In genomic region chr10:7622378-7622777, GRCm38 (mm10) we compare ENCODE assay signal across 26 mouse cellular contexts. TPM values are rescaled to one million over a fixed set of nuclear protein-coding genes. Genes with fewer than 3 reads are reported as not detected.
DNase-seq lines count a peak whose midpoint lies in the region; ATAC-seq lines count a peak whose summit lies in the region.
"Had no signal": no experiment of that assay in that cellular context is flagged by ENCODE, and none has a peak within 500 bp of the region (broad histone marks: within the 10 kb centered on the region; RNA-seq: fewer than 3 reads in every experiment).

No protein-coding gene starts in this region.

- H3K36me3 ChIP-seq in heart, embryonic 10.5 days: no peaks in the 10 kb centered on the region
- H3K36me3 ChIP-seq in heart, embryonic 16.5 days (ENCODE audit: control insufficient read depth, insufficient read depth): no peaks in the 10 kb centered on the region
- no peaks in the 10 kb centered on the region for H3K36me3 ChIP-seq in liver, embryonic 12.5 days
- H3K36me3 ChIP-seq: embryonic facial prominence, embryonic 15.5 days; intestine, embryonic 15.5 days; limb, embryonic 12.5 days had no signal

- H3K4me1 ChIP-seq in heart, embryonic 10.5 days: peaks cover 37% of the 10 kb centered on the region
- peaks cover 18% of the 10 kb centered on the region for H3K4me1 ChIP-seq in heart, embryonic 16.5 days (ENCODE audit: control insufficient read depth, insufficient read depth, low read length)
- H3K4me1 ChIP-seq in liver, embryonic 12.5 days: no peaks in the 10 kb centered on the region; the same call in 1 of the 2 replicates
- H3K4me1 ChIP-seq: embryonic facial prominence, embryonic 15.5 days; intestine, embryonic 15.5 days; limb, embryonic 12.5 days; neural tube, embryonic 15.5 days had no signal

- H3K4me2 ChIP-seq in heart, embryonic 16.5 days (ENCODE audit: low read depth, low read length): peak overlapping the region; percentile 39
- no peak overlapping the region for H3K4me2 ChIP-seq in liver, embryonic 12.5 days
- H3K4me2 ChIP-seq: embryonic facial prominence, embryonic 15.5 days; intestine, embryonic 15.5 days; limb, embryonic 12.5 days; liver, embryonic 11.5 days; midbrain, embryonic 11.5 days; neural tube, embryonic 15.5 days had no signal

- no peaks in the 10 kb centered on the region for H3K9me3 ChIP-seq in heart, embryonic 10.5 days
- no peaks in the 10 kb centered on the region for H3K9me3 ChIP-seq in heart, embryonic 16.5 days (replicated peaks; ENCODE audit: control insufficient read depth, low read length)
- H3K9me3 ChIP-seq in liver, embryonic 12.5 days (replicated peaks): no peaks in the 10 kb centered on the region
- H3K9me3 ChIP-seq: embryonic facial prominence, embryonic 15.5 days; hindbrain, embryonic 10.5 days; intestine, embryonic 15.5 days; limb, embryonic 12.5 days; neural tube, embryonic 15.5 days had no signal

- ATAC-seq in heart, embryonic 16.5 days (replicated peaks; ENCODE audit: extremely low read depth, insufficient read depth, low FRiP score): peak; percentile 79
- no peak for ATAC-seq in liver, embryonic 12.5 days
- ATAC-seq: forebrain, embryonic 14.5 days; hindbrain, embryonic 16.5 days; intestine, embryonic 15.5 days had no signal

- peak; percentile 26 for DNase-seq in gastrocnemius, postnatal 25 days
- DNase-seq in gastrocnemius, postnatal 4 days (ENCODE audit: low spot score in 2 of 2): no peak
- peak; percentile 50 for DNase-seq in brain, adult 2 months (ENCODE audit: low read depth, low spot score)
- peak; percentile 76 for DNase-seq in heart, embryonic 10.5 days (ENCODE audit: low spot score)
- no peak for DNase-seq in right cerebral cortex, adult 18-20 months
- DNase-seq in right cerebral cortex, postnatal 4 days: no peak
- DNase-seq: adrenal gland, postnatal 14 days; cerebellum, adult 9-11 months; kidney, adult 9 months; kidney, postnatal 25 days; lung, adult 2 months; lung, postnatal 14 days; spleen, adult 18-20 months; thymus, postnatal 14 days had no signal

- no peak overlapping the region for H3K9ac ChIP-seq in heart, embryonic 16.5 days (ENCODE audit: low read length)
- no peak overlapping the region for H3K9ac ChIP-seq in liver, embryonic 12.5 days
- H3K9ac ChIP-seq: embryonic facial prominence, embryonic 15.5 days; intestine, embryonic 15.5 days; limb, embryonic 12.5 days; neural tube, embryonic 15.5 days had no signal

- 54% methylated on average over 3 of the region's 3 CpGs for WGBS in heart, embryonic 10.5 days
- WGBS in heart, embryonic 16.5 days: 52% methylated on average over 3 of the region's 3 CpGs
- 82% methylated on average over 3 of the region's 3 CpGs for WGBS in liver, embryonic 12.5 days (ENCODE audit: insufficient replicate concordance)

- H3K27me3 ChIP-seq in heart, embryonic 10.5 days (ENCODE audit: insufficient read depth, poor library complexity, severe bottlenecking): no peaks in the 10 kb centered on the region
- H3K27me3 ChIP-seq in heart, embryonic 16.5 days (ENCODE audit: control insufficient read depth, insufficient read depth, low read length): no peaks in the 10 kb centered on the region
- no peaks in the 10 kb centered on the region for H3K27me3 ChIP-seq in liver, embryonic 12.5 days (replicated peaks)
- H3K27me3 ChIP-seq: embryonic facial prominence, embryonic 15.5 days; intestine, embryonic 15.5 days; limb, embryonic 12.5 days; neural tube, embryonic 15.5 days had no signal

- no peak overlapping the region for H3K4me3 ChIP-seq in heart, embryonic 10.5 days
- H3K4me3 ChIP-seq in heart, embryonic 16.5 days (ENCODE audit: low read length): no peak overlapping the region
- no peak overlapping the region for H3K4me3 ChIP-seq in liver, embryonic 12.5 days
- H3K4me3 ChIP-seq: embryonic facial prominence, embryonic 15.5 days; hindbrain, embryonic 10.5 days; intestine, embryonic 15.5 days; layer of hippocampus, adult 2 months; limb, embryonic 12.5 days; neural tube, embryonic 15.5 days had no signal

- peak overlapping the region; percentile 72; the same call in 1 of the 2 replicates for H3K27ac ChIP-seq in heart, embryonic 10.5 days
- peak overlapping the region; percentile 54 for H3K27ac ChIP-seq in heart, embryonic 16.5 days (ENCODE audit: low read length)
- H3K27ac ChIP-seq in liver, embryonic 12.5 days: no peak overlapping the region
- H3K27ac ChIP-seq: embryonic facial prominence, embryonic 15.5 days; hindbrain, embryonic 10.5 days; intestine, embryonic 15.5 days; layer of hippocampus, adult 2 months; limb, embryonic 12.5 days; neural tube, embryonic 15.5 days had no signal

RNA-seq across cellular contexts. Expression of gene Lrp11, which starts 32.8 kb away (rescaled TPM):
- total RNA-seq in gastrocnemius, postnatal 25 days (2021): 1 to 10 TPM; 2.2 to 2.6 TPM
- 1 to 10 TPM; 1.8 to 2.6 TPM for total RNA-seq in gastrocnemius, postnatal 4 days (2021)
- polyA plus RNA-seq in heart, embryonic 10.5 days (2016; fragmentation: Nextera tagmentation; extraction: Ambion mirVana): 3.5 and 3.7 TPM in 2 replicates
- polyA plus RNA-seq in heart, embryonic 16.5 days (2015; fragmentation: Nextera tagmentation; extraction: Ambion mirVana): 0.84 and 1.3 TPM in 2 replicates
- 1.6 and 1.8 TPM in 2 replicates for polyA plus RNA-seq in liver, embryonic 12.5 days (2016; fragmentation: Nextera tagmentation; extraction: Ambion mirVana)

RNA-seq across cellular contexts. Expression of gene Nup43, which starts 44.9 kb away (rescaled TPM):
- total RNA-seq in gastrocnemius, postnatal 25 days (2021): 1 to 10 TPM; 4.9 to 5.1 TPM
- total RNA-seq in gastrocnemius, postnatal 4 days (2021): 10 to 100 TPM; 13.4 to 13.7 TPM
- 55.5 and 72.0 TPM in 2 replicates for polyA plus RNA-seq in heart, embryonic 10.5 days (2016; fragmentation: Nextera tagmentation; extraction: Ambion mirVana)
- polyA plus RNA-seq in heart, embryonic 16.5 days (2015; fragmentation: Nextera tagmentation; extraction: Ambion mirVana): 31.8 and 32.4 TPM in 2 replicates
- polyA plus RNA-seq in liver, embryonic 12.5 days (2016; fragmentation: Nextera tagmentation; extraction: Ambion mirVana): 40.8 and 43.2 TPM in 2 replicates

RNA-seq across cellular contexts. Expression of gene Pcmt1, which starts 58.6 kb away (rescaled TPM):
- total RNA-seq in gastrocnemius, postnatal 25 days (2021): 100 to 1,000 TPM in 1 of 2 experiments, 10 to 100 TPM in 1; 97.2 to 102 TPM
- total RNA-seq in gastrocnemius, postnatal 4 days (2021): 10 to 100 TPM; 88.1 to 94.6 TPM
- 143 and 148 TPM in 2 replicates for polyA plus RNA-seq in heart, embryonic 10.5 days (2016; fragmentation: Nextera tagmentation; extraction: Ambion mirVana)
- 134 and 143 TPM in 2 replicates for polyA plus RNA-seq in heart, embryonic 16.5 days (2015; fragmentation: Nextera tagmentation; extraction: Ambion mirVana)
- polyA plus RNA-seq in liver, embryonic 12.5 days (2016; fragmentation: Nextera tagmentation; extraction: Ambion mirVana): 115 and 121 TPM in 2 replicates

RNA-seq across cellular contexts. Expression of gene Lats1, which starts 58.6 kb away (rescaled TPM):
- 10 to 100 TPM in 1 of 2 experiments, 1 to 10 TPM in 1; 9.8 to 10.7 TPM for total RNA-seq in gastrocnemius, postnatal 25 days (2021)
- 10 to 100 TPM; 26.7 to 30.2 TPM for total RNA-seq in gastrocnemius, postnatal 4 days (2021)
- polyA plus RNA-seq in heart, embryonic 10.5 days (2016; fragmentation: Nextera tagmentation; extraction: Ambion mirVana): 3.6 and 4.7 TPM in 2 replicates
- polyA plus RNA-seq in heart, embryonic 16.5 days (2015; fragmentation: Nextera tagmentation; extraction: Ambion mirVana): 3.1 TPM in 2 replicates
- 5.1 and 5.2 TPM in 2 replicates for polyA plus RNA-seq in liver, embryonic 12.5 days (2016; fragmentation: Nextera tagmentation; extraction: Ambion mirVana)

Comparison
In these comparisons a context has a peak if more than half of its experiments do, and no peak if none do; other contexts are left out.
1. DNase-seq: peak in gastrocnemius, postnatal 25 days (single experiment), brain, adult 2 months (single experiment) and heart, embryonic 10.5 days (single experiment); none in gastrocnemius, postnatal 4 days (0 of 2), right cerebral cortex, adult 18-20 months (single experiment) and right cerebral cortex, postnatal 4 days (single experiment).